19 mouse cellular contexts compared by ENCODE assay signal in genomic region chr9:46316388-46316787, GRCm38 (mm10). TPM values are rescaled to one million over a fixed set of nuclear protein-coding genes. Genes with fewer than 3 reads are reported as not detected.
DNase-seq lines count a peak whose midpoint lies in the region; ATAC-seq and TF ChIP-seq lines count a peak whose summit lies in the region.
"Had no signal": no experiment of that assay in that cellular context is flagged by ENCODE, and none has a peak within 500 bp of the region (broad histone marks: within the 10 kb centered on the region; RNA-seq: fewer than 3 reads in every experiment).

No protein-coding gene starts in this region.

- peak; percentile 43 to 56 for DNase-seq in layer of hippocampus, postnatal 10 days (ENCODE audit: low spot score in 2 of 2)
- DNase-seq in layer of hippocampus, adult 11-12 months (ENCODE audit: low spot score) = no peak
- peak; percentile 48 for DNase-seq in embryonic facial prominence, embryonic 11.5 days (ENCODE audit: low spot score)
- DNase-seq in midbrain, embryonic 14.5 days = peak; percentile 42
- DNase-seq in adrenal gland, adult 8-10 months = no peak
- no peak for DNase-seq in thymus, adult 18-20 months
- DNase-seq in cerebellum, adult 2 months = no peak
- DNase-seq: B cell, adult 2 months; cerebellum, adult 9-10 months; gastrocnemius, postnatal 10 days; lung, embryonic 14.5 days had no signal

- H3K4me2 ChIP-seq in embryonic facial prominence, embryonic 11.5 days (ENCODE audit: low read depth, low read length) = no peak overlapping the region
- 0 out of 2 replicates have a peak overlapping the region, but pooled peaks have one; percentile 0 for H3K4me2 ChIP-seq in hindbrain, embryonic 12.5 days (replicated peaks)
- no peak overlapping the region for H3K4me2 ChIP-seq in midbrain, embryonic 14.5 days (ENCODE audit: low read length)
- H3K4me2 ChIP-seq: limb, embryonic 13.5 days; lung, embryonic 14.5 days had no signal

- no peak for TF ChIP-seq CTCF in cerebellum, adult 2 months (IDR thresholded peaks at IDR 0.05; ENCODE audit: borderline replicate concordance, insufficient read depth, low read depth, low read length)

- H3K4me1 ChIP-seq in embryonic facial prominence, embryonic 11.5 days (ENCODE audit: control insufficient read depth, insufficient read depth, low read length) = no peaks in the 10 kb centered on the region
- peaks cover 27% of the 10 kb centered on the region for H3K4me1 ChIP-seq in hindbrain, embryonic 12.5 days
- peaks cover 19% of the 10 kb centered on the region for H3K4me1 ChIP-seq in midbrain, embryonic 14.5 days (ENCODE audit: control insufficient read depth, insufficient read depth, low read length)
- H3K4me1 ChIP-seq in cerebellum, adult 2 months (ENCODE audit: control insufficient read depth, insufficient read depth, low read length) = peaks cover 3% of the 10 kb centered on the region; the same call in 1 of the 2 replicates

- no peaks in the 10 kb centered on the region for H3K36me3 ChIP-seq in embryonic facial prominence, embryonic 11.5 days (replicated peaks; ENCODE audit: control insufficient read depth, insufficient read depth, low read depth, low read length)
- H3K36me3 ChIP-seq in hindbrain, embryonic 12.5 days = no peaks in the 10 kb centered on the region
- no peaks in the 10 kb centered on the region for H3K36me3 ChIP-seq in midbrain, embryonic 14.5 days (ENCODE audit: control insufficient read depth, insufficient read depth, low read length)
- H3K36me3 ChIP-seq: G1E; limb, embryonic 13.5 days had no signal

- no peak for TF ChIP-seq POLR2A in cerebellum, adult 2 months (IDR thresholded peaks at IDR 0.05; ENCODE audit: borderline replicate concordance, insufficient read depth, low read length)

- 13% methylated on average over 5 of the region's 5 CpGs for WGBS in embryonic facial prominence, embryonic 11.5 days
- 9% methylated on average over 5 of the region's 5 CpGs for WGBS in hindbrain, embryonic 12.5 days
- WGBS in midbrain, embryonic 14.5 days = 16% methylated on average over 5 of the region's 5 CpGs
- whole genome bisulfite sequencing in cerebellum, adult 2 months = 21% methylated on average over 5 of the region's 5 CpGs

- no peaks in the 10 kb centered on the region for H3K27me3 ChIP-seq in embryonic facial prominence, embryonic 11.5 days (ENCODE audit: control insufficient read depth, insufficient read depth, low read length)
- H3K27me3 ChIP-seq in hindbrain, embryonic 12.5 days = no peaks in the 10 kb centered on the region
- no peaks in the 10 kb centered on the region for H3K27me3 ChIP-seq in midbrain, embryonic 14.5 days (ENCODE audit: control insufficient read depth, insufficient read depth, low read length)
- no peaks in the 10 kb centered on the region for H3K27me3 ChIP-seq in cerebellum, adult 2 months (ENCODE audit: control insufficient read depth, insufficient read depth, low read length)
- H3K27me3 ChIP-seq: limb, embryonic 13.5 days had no signal

- no peaks in the 10 kb centered on the region for H3K9me3 ChIP-seq in embryonic facial prominence, embryonic 11.5 days (replicated peaks; ENCODE audit: control insufficient read depth, low read length)
- H3K9me3 ChIP-seq in hindbrain, embryonic 12.5 days (replicated peaks) = no peaks in the 10 kb centered on the region; the same call in 1 of the 2 replicates
- peaks cover 4% of the 10 kb centered on the region for H3K9me3 ChIP-seq in midbrain, embryonic 14.5 days (ENCODE audit: control insufficient read depth, low read length)

- H3K9ac ChIP-seq in embryonic facial prominence, embryonic 11.5 days (replicated peaks; ENCODE audit: low read length) = no peak overlapping the region
- H3K9ac ChIP-seq in hindbrain, embryonic 12.5 days = no peak overlapping the region
- H3K9ac ChIP-seq in midbrain, embryonic 14.5 days (replicated peaks; ENCODE audit: low read length) = no peak overlapping the region
- H3K9ac ChIP-seq: limb, embryonic 13.5 days; lung, embryonic 14.5 days had no signal

- ATAC-seq in embryonic facial prominence, embryonic 11.5 days (replicated peaks; ENCODE audit: insufficient number of reproducible peaks, low FRiP score, low TSS enrichment, low read depth) = no peak
- ATAC-seq in hindbrain, embryonic 12.5 days (ENCODE audit: low FRiP score) = peak; percentile 44; the same call in 1 of the 2 replicates
- ATAC-seq in midbrain, embryonic 14.5 days (ENCODE audit: low FRiP score, low TSS enrichment) = no peak
- ATAC-seq: intestine, embryonic 16.5 days had no signal

- H3K4me3 ChIP-seq in embryonic facial prominence, embryonic 11.5 days (ENCODE audit: low read depth, low read length) = no peak overlapping the region
- no peak overlapping the region for H3K4me3 ChIP-seq in hindbrain, embryonic 12.5 days
- H3K4me3 ChIP-seq in midbrain, embryonic 14.5 days (replicated peaks; ENCODE audit: low read depth, low read length) = no peak overlapping the region
- no peak overlapping the region for H3K4me3 ChIP-seq in cerebellum, adult 2 months (replicated peaks; ENCODE audit: insufficient read depth, low read depth, low read length)
- H3K4me3 ChIP-seq: limb, embryonic 13.5 days had no signal

- H3K27ac ChIP-seq in embryonic facial prominence, embryonic 11.5 days (replicated peaks; ENCODE audit: low read depth, low read length) = no peak overlapping the region
- H3K27ac ChIP-seq in hindbrain, embryonic 12.5 days = 0 out of 2 replicates have a peak overlapping the region, but pooled peaks have one; percentile 17
- 0 out of 2 replicates have a peak overlapping the region, but pooled peaks have one; percentile 14 for H3K27ac ChIP-seq in midbrain, embryonic 14.5 days (replicated peaks; ENCODE audit: low read depth, low read length)
- no peak overlapping the region for H3K27ac ChIP-seq in cerebellum, adult 2 months (ENCODE audit: insufficient read depth, low read length)
- H3K27ac ChIP-seq: limb, embryonic 13.5 days had no signal

RNA-seq across cellular contexts. Expression of gene 4931429L15Rik, which starts 3.4 kb away (rescaled TPM):
- total RNA-seq in layer of hippocampus, postnatal 10 days (2021) = not detected
- not detected in 2 replicates for polyA plus RNA-seq in embryonic facial prominence, embryonic 11.5 days (2014; fragmentation: Nextera tagmentation; extraction: Ambion mirVana)
- polyA plus RNA-seq in hindbrain, embryonic 12.5 days (2016; fragmentation: Nextera tagmentation; extraction: Ambion mirVana) = not detected in 2 replicates
- polyA plus RNA-seq in midbrain, embryonic 14.5 days (2014; fragmentation: Nextera tagmentation; extraction: Ambion mirVana) = not detected in 2 replicates
- total RNA-seq in adrenal gland, adult 8-10 months (2022) = not detected
- not detected in 2 replicates for polyA plus RNA-seq in cerebellum, adult 2 months (2012; rRNA removed)
- total RNA-seq: G1E; gastrocnemius, postnatal 10 days had no signal
- polyA plus RNA-seq: G1E; heart, embryonic 14.5 days; large intestine, adult 2 months; limb, embryonic 13.5 days; lung, embryonic 14.5 days; spleen, adult 2 months; thymus, postnatal 0 days had no signal

RNA-seq across cellular contexts. Expression of gene Bud13, which starts 33.6 kb away (rescaled TPM):
- 10 to 100 TPM in 1 of 2 experiments, 1 to 10 TPM in 1; 8.9 to 10.1 TPM for total RNA-seq in layer of hippocampus, postnatal 10 days (2021)
- polyA plus RNA-seq in embryonic facial prominence, embryonic 11.5 days (2014; fragmentation: Nextera tagmentation; extraction: Ambion mirVana) = 34.0 and 34.4 TPM in 2 replicates
- 22.5 and 23.5 TPM in 2 replicates for polyA plus RNA-seq in hindbrain, embryonic 12.5 days (2016; fragmentation: Nextera tagmentation; extraction: Ambion mirVana)
- polyA plus RNA-seq in midbrain, embryonic 14.5 days (2014; fragmentation: Nextera tagmentation; extraction: Ambion mirVana) = 15.5 and 16.9 TPM in 2 replicates
- total RNA-seq in adrenal gland, adult 8-10 months (2022) = 10 to 100 TPM; 10.4 to 14.9 (median 10.7) TPM
- polyA plus RNA-seq in cerebellum, adult 2 months (2012; rRNA removed) = 11.9 and 12.8 TPM in 2 replicates

RNA-seq across cellular contexts. Expression of gene Zpr1, which starts 43.5 kb away (rescaled TPM):
- total RNA-seq in layer of hippocampus, postnatal 10 days (2021) = 10 to 100 TPM; 39.1 to 39.3 TPM
- 65.9 and 67.1 TPM in 2 replicates for polyA plus RNA-seq in embryonic facial prominence, embryonic 11.5 days (2014; fragmentation: Nextera tagmentation; extraction: Ambion mirVana)
- polyA plus RNA-seq in hindbrain, embryonic 12.5 days (2016; fragmentation: Nextera tagmentation; extraction: Ambion mirVana) = 55.0 and 59.8 TPM in 2 replicates
- 55.3 and 60.3 TPM in 2 replicates for polyA plus RNA-seq in midbrain, embryonic 14.5 days (2014; fragmentation: Nextera tagmentation; extraction: Ambion mirVana)
- total RNA-seq in adrenal gland, adult 8-10 months (2022) = 10 to 100 TPM; 42.2 to 44.5 (median 42.9) TPM
- polyA plus RNA-seq in cerebellum, adult 2 months (2012; rRNA removed) = 37.9 and 40.3 TPM in 2 replicates

RNA-seq across cellular contexts. Expression of gene Apoa5, which starts 48.0 kb away (rescaled TPM):
- not detected for total RNA-seq in layer of hippocampus, postnatal 10 days (2021)
- not detected in 2 replicates for polyA plus RNA-seq in embryonic facial prominence, embryonic 11.5 days (2014; fragmentation: Nextera tagmentation; extraction: Ambion mirVana)
- polyA plus RNA-seq in hindbrain, embryonic 12.5 days (2016; fragmentation: Nextera tagmentation; extraction: Ambion mirVana) = 0.19 TPM in 1 of 2 replicates, not detected in the other
- not detected in 2 replicates for polyA plus RNA-seq in midbrain, embryonic 14.5 days (2014; fragmentation: Nextera tagmentation; extraction: Ambion mirVana)
- total RNA-seq in adrenal gland, adult 8-10 months (2022) = under 1 TPM in 2 of 4 experiments, not detected in 2; 0.10 to 0.41 TPM
- not detected in 2 replicates for polyA plus RNA-seq in cerebellum, adult 2 months (2012; rRNA removed)
- total RNA-seq: gastrocnemius, postnatal 10 days had no signal
- polyA plus RNA-seq: G1E; heart, embryonic 14.5 days; limb, embryonic 13.5 days; lung, embryonic 14.5 days had no signal

Comparison
In these comparisons a context has a peak if more than half of its experiments do, and no peak if none do; other contexts are left out.
1. DNase-seq: peak in layer of hippocampus, postnatal 10 days (2 of 2), embryonic facial prominence, embryonic 11.5 days (single experiment) and midbrain, embryonic 14.5 days (single experiment); none in layer of hippocampus, adult 11-12 months (single experiment), adrenal gland, adult 8-10 months (single experiment), thymus, adult 18-20 months (0 of 2) and cerebellum, adult 2 months (0 of 2).
2. H3K27ac ChIP-seq: peak in hindbrain, embryonic 12.5 days (single experiment) and midbrain, embryonic 14.5 days (single experiment); none in embryonic facial prominence, embryonic 11.5 days (single experiment) and cerebellum, adult 2 months (single experiment).